Mouse (Mus musculus): ENCODE measurements around the gene Dennd5a. TPM values are rescaled to one million over a fixed set of nuclear protein-coding genes. Genes with fewer than 3 reads are reported as not detected.

The Dennd5a gene
- total and polyA plus RNA-seq, 2 experiments from 2014 or later, result 29.3 to 191 TPM

GRCm38 (mm10) chr7:109958843-109959715 is 1.2 kb downstream of the Dennd5a start:
- peak overlapping the region; percentile 93 for H3K9ac ChIP-seq (replicated peaks; ENCODE audit: low read length)
- ATAC-seq (no peak), DNase-seq (ENCODE audit: low spot score) (no peak)
- peak overlapping the region; percentile 86 for H3K4me3 ChIP-seq (ENCODE audit: low read length)
- no peaks in the 10 kb centered on the region for H3K9me3 ChIP-seq (ENCODE audit: low read length)
- peak overlapping the region; percentile 88 for H3K4me2 ChIP-seq (ENCODE audit: low read depth, low read length)
- H3K36me3 ChIP-seq (ENCODE audit: insufficient read depth, low read length), result no peaks in the 10 kb centered on the region
- 4% methylated on average over 18 of the region's 18 CpGs for WGBS
- TF ChIP-seq CTCF (IDR thresholded peaks at IDR 0.05; ENCODE audit: low read depth), result no peak
- H3K4me1 ChIP-seq (ENCODE audit: insufficient read depth, low read length), result peaks cover 6% of the 10 kb centered on the region
- peak overlapping the region; percentile 93 for H3K27ac ChIP-seq
- H3K27me3 ChIP-seq (ENCODE audit: insufficient read depth, low read length), result no peaks in the 10 kb centered on the region

- Histone ChIP-seq H3K36me3 (ENCODE audit: insufficient read depth, low read length) (no peaks in the 10 kb centered on the region), H3K4me1 (ENCODE audit: insufficient read depth, low read length) (peaks cover 6% of the 10 kb centered on the region), H3K9me3 (ENCODE audit: low read length) (no peaks in the 10 kb centered on the region), H3K4me2 (ENCODE audit: low read depth, low read length) (peak overlapping the region; percentile 88), H3K27ac (0 out of 2 replicates have a peak overlapping the region, but pooled peaks have one; percentile 93), H3K4me3 (ENCODE audit: low read length) (peak overlapping the region; percentile 86), H3K27me3 (ENCODE audit: insufficient read depth, low read length) (no peaks in the 10 kb centered on the region), H3K9ac (replicated peaks; ENCODE audit: low read length) (peak overlapping the region; percentile 93)
- no peak for TF ChIP-seq CTCF (IDR thresholded peaks at IDR 0.05; ENCODE audit: low read depth)
- WGBS, result 52% methylated on average over 8 of the region's 8 CpGs
- ATAC-seq, result no peak
- DNase-seq (ENCODE audit: low spot score), result no peak
Observed at GRCm38 (mm10) chr7:109957996-109958789, 2.1 kb downstream of the Dennd5a start.

GRCm38 (mm10) chr7:109954622-109955401 is 5.5 kb downstream of the Dennd5a start:
- Histone ChIP-seq H3K9me3 (ENCODE audit: low read length) (no peaks in the 10 kb centered on the region), H3K4me1 (ENCODE audit: insufficient read depth, low read length) (peaks cover 6% of the 10 kb centered on the region), H3K36me3 (ENCODE audit: insufficient read depth, low read length) (no peaks in the 10 kb centered on the region), H3K4me3 (ENCODE audit: low read length) (no peak overlapping the region), H3K27me3 (ENCODE audit: insufficient read depth, low read length) (no peaks in the 10 kb centered on the region), H3K9ac (replicated peaks; ENCODE audit: low read length) (no peak overlapping the region), H3K27ac (no peak overlapping the region), H3K4me2 (ENCODE audit: low read depth, low read length) (no peak overlapping the region)
- ATAC-seq (no peak), DNase-seq (ENCODE audit: low spot score) (no peak)
- 73% methylated on average over 6 of the region's 6 CpGs for WGBS
- TF ChIP-seq CTCF (IDR thresholded peaks at IDR 0.05; ENCODE audit: low read depth), result no peak

- no peak overlapping the region for H3K4me2 ChIP-seq (ENCODE audit: low read depth, low read length)
- H3K4me3 ChIP-seq (ENCODE audit: low read length), result no peak overlapping the region
- no peaks in the 10 kb centered on the region for H3K27me3 ChIP-seq (ENCODE audit: insufficient read depth, low read length)
- H3K9me3 ChIP-seq (ENCODE audit: low read length), result no peaks in the 10 kb centered on the region
- TF ChIP-seq CTCF (IDR thresholded peaks at IDR 0.05; ENCODE audit: low read depth), result no peak
- no peak overlapping the region for H3K27ac ChIP-seq
- H3K36me3 ChIP-seq (ENCODE audit: insufficient read depth, low read length), result no peaks in the 10 kb centered on the region
- no peak overlapping the region for H3K9ac ChIP-seq (replicated peaks; ENCODE audit: low read length)
- ATAC-seq, result no peak
- 72% methylated on average over 4 of the region's 4 CpGs for WGBS
- DNase-seq (ENCODE audit: low spot score), result no peak
- no peaks in the 10 kb centered on the region for H3K4me1 ChIP-seq (ENCODE audit: insufficient read depth, low read length)
Observed at GRCm38 (mm10) chr7:109951297-109951696, 9.0 kb downstream of the Dennd5a start.

- H3K27me3 ChIP-seq (ENCODE audit: insufficient read depth, low read length), result no peaks in the 10 kb centered on the region
- H3K27ac ChIP-seq, result peak overlapping the region; percentile 36; the same call in 1 of the 2 replicates
- DNase-seq (ENCODE audit: low spot score), result no peak
- H3K4me3 ChIP-seq (ENCODE audit: low read length), result no peak overlapping the region
- no peak overlapping the region for H3K9ac ChIP-seq (replicated peaks; ENCODE audit: low read length)
- 53% methylated on average over 6 of the region's 6 CpGs for WGBS
- no peak overlapping the region for H3K4me2 ChIP-seq (ENCODE audit: low read depth, low read length)
- 0 out of 2 replicates have a peak, but pooled peaks cover 5% of the 10 kb centered on the region for H3K4me1 ChIP-seq (ENCODE audit: insufficient read depth, low read length)
- TF ChIP-seq CTCF (IDR thresholded peaks at IDR 0.05; ENCODE audit: low read depth), result no peak
- no peaks in the 10 kb centered on the region for H3K36me3 ChIP-seq (ENCODE audit: insufficient read depth, low read length)
- H3K9me3 ChIP-seq (ENCODE audit: low read length), result no peaks in the 10 kb centered on the region
- ATAC-seq, result no peak
Observed at GRCm38 (mm10) chr7:109944421-109945034, 15.7 kb downstream of the Dennd5a start.

GRCm38 (mm10) chr7:109929628-109930027 is 30.6 kb downstream of the Dennd5a start:
- H3K9me3 ChIP-seq (ENCODE audit: low read length), result no peaks in the 10 kb centered on the region
- no peaks in the 10 kb centered on the region for H3K27me3 ChIP-seq (ENCODE audit: insufficient read depth, low read length)
- H3K4me2 ChIP-seq (ENCODE audit: low read depth, low read length), result no peak overlapping the region
- TF ChIP-seq CTCF (IDR thresholded peaks at IDR 0.05; ENCODE audit: low read depth), result peak; percentile 54
- no peak overlapping the region for H3K27ac ChIP-seq
- no peak overlapping the region for H3K9ac ChIP-seq (replicated peaks; ENCODE audit: low read length)
- no peak overlapping the region for H3K4me3 ChIP-seq (ENCODE audit: low read length)
- no peaks in the 10 kb centered on the region for H3K4me1 ChIP-seq (ENCODE audit: insufficient read depth, low read length)
- ATAC-seq (no peak), DNase-seq (ENCODE audit: low spot score) (peak; percentile 25)
- peaks cover 27% of the 10 kb centered on the region for H3K36me3 ChIP-seq (ENCODE audit: insufficient read depth, low read length)

Measured in hindbrain, postnatal 0 days (tissue).